Mouse (Mus musculus): ENCODE measurements around the gene Vwa3a. TPM values are rescaled to one million over a fixed set of nuclear protein-coding genes. Genes with fewer than 3 reads are reported as not detected.

Vwa3a gene
- polyA plus RNA-seq, 1 experiment from 2014 or later = 2.3 TPM

GRCm38 (mm10) chr7:120771389-120771788 is 32.3 kb downstream of the Vwa3a start:
- no peaks in the 10 kb centered on the region for H3K4me1 ChIP-seq (replicated peaks; ENCODE audit: control insufficient read depth, insufficient read depth, low read length)
- no peaks in the 10 kb centered on the region for H3K36me3 ChIP-seq (ENCODE audit: control insufficient read depth, insufficient read depth, low read length)
- no peak overlapping the region for H3K4me2 ChIP-seq (ENCODE audit: low read depth, low read length)
- no peaks in the 10 kb centered on the region for H3K9me3 ChIP-seq (ENCODE audit: control insufficient read depth, low read length)
- H3K9ac ChIP-seq (ENCODE audit: low read length) = no peak overlapping the region
- no peak for ATAC-seq (ENCODE audit: low read depth)
- H3K4me3 ChIP-seq (ENCODE audit: low read length) = no peak overlapping the region
- 42% methylated on average over 1 of the region's 1 CpGs for WGBS
- H3K27ac ChIP-seq (ENCODE audit: low read length) = no peak overlapping the region
- no peaks in the 10 kb centered on the region for H3K27me3 ChIP-seq (ENCODE audit: control insufficient read depth, insufficient read depth, low read depth, low read length)

- no peak for ATAC-seq (ENCODE audit: low read depth)
- Histone ChIP-seq H3K9me3 (ENCODE audit: control insufficient read depth, low read length) (no peaks in the 10 kb centered on the region), H3K27me3 (ENCODE audit: control insufficient read depth, insufficient read depth, low read depth, low read length) (no peaks in the 10 kb centered on the region), H3K4me1 (replicated peaks; ENCODE audit: control insufficient read depth, insufficient read depth, low read length) (no peaks in the 10 kb centered on the region), H3K36me3 (ENCODE audit: control insufficient read depth, insufficient read depth, low read length) (no peaks in the 10 kb centered on the region), H3K4me3 (ENCODE audit: low read length) (no peak overlapping the region), H3K4me2 (ENCODE audit: low read depth, low read length) (no peak overlapping the region), H3K9ac (ENCODE audit: low read length) (no peak overlapping the region), H3K27ac (ENCODE audit: low read length) (no peak overlapping the region)
- WGBS = 35% methylated on average over 2 of the region's 2 CpGs
These were observed 38.9 kb downstream of the Vwa3a start for GRCm38 (mm10) chr7:120778012-120778411.

- WGBS = 67% methylated on average over 4 of the region's 4 CpGs
- H3K9ac ChIP-seq (ENCODE audit: low read length) = no peak overlapping the region
These were observed 56.4 kb downstream of the Vwa3a start for GRCm38 (mm10) chr7:120795544-120795943.

GRCm38 (mm10) chr7:120796369-120796768 is 57.3 kb downstream of the Vwa3a start:
- H3K9me3 ChIP-seq (ENCODE audit: control insufficient read depth, low read length) = no peaks in the 10 kb centered on the region
- ATAC-seq (ENCODE audit: low read depth) = no peak; the same call in 1 of the 2 replicates
- WGBS = 73% methylated on average over 3 of the region's 3 CpGs
- no peaks in the 10 kb centered on the region for H3K27me3 ChIP-seq (ENCODE audit: control insufficient read depth, insufficient read depth, low read depth, low read length)
- no peak overlapping the region for H3K4me2 ChIP-seq (ENCODE audit: low read depth, low read length)
- H3K9ac ChIP-seq (ENCODE audit: low read length) = no peak overlapping the region
- H3K36me3 ChIP-seq (ENCODE audit: control insufficient read depth, insufficient read depth, low read length) = no peaks in the 10 kb centered on the region
- H3K27ac ChIP-seq (ENCODE audit: low read length) = no peak overlapping the region
- H3K4me1 ChIP-seq (replicated peaks; ENCODE audit: control insufficient read depth, insufficient read depth, low read length) = no peaks in the 10 kb centered on the region
- H3K4me3 ChIP-seq (ENCODE audit: low read length) = no peak overlapping the region

More at GRCm38 (mm10) chr7:120795544-120795943, 56.4 kb downstream of the Vwa3a start:
- H3K36me3 ChIP-seq (ENCODE audit: control insufficient read depth, insufficient read depth, low read length) = no peaks in the 10 kb centered on the region
- H3K4me2 ChIP-seq (ENCODE audit: low read depth, low read length) = no peak overlapping the region
- H3K27me3 ChIP-seq (ENCODE audit: control insufficient read depth, insufficient read depth, low read depth, low read length) = no peaks in the 10 kb centered on the region
- H3K27ac ChIP-seq (ENCODE audit: low read length) = no peak overlapping the region
- H3K4me3 ChIP-seq (ENCODE audit: low read length) = no peak overlapping the region
- H3K4me1 ChIP-seq (replicated peaks; ENCODE audit: control insufficient read depth, insufficient read depth, low read length) = no peaks in the 10 kb centered on the region
- no peaks in the 10 kb centered on the region for H3K9me3 ChIP-seq (ENCODE audit: control insufficient read depth, low read length)
- no peak for ATAC-seq (ENCODE audit: low read depth)

GRCm38 (mm10) chr7:120803268-120803667 is 64.2 kb downstream of the Vwa3a start:
- Histone ChIP-seq H3K27me3 (ENCODE audit: control insufficient read depth, insufficient read depth, low read depth, low read length) (no peaks in the 10 kb centered on the region), H3K4me3 (ENCODE audit: low read length) (no peak overlapping the region)
- WGBS = 88% methylated on average over 2 of the region's 2 CpGs

GRCm38 (mm10) chr7:120809705-120810104 is 70.6 kb downstream of the Vwa3a start:
- no peak overlapping the region; the same call in 1 of the 2 replicates for H3K9ac ChIP-seq (ENCODE audit: low read length)
- ATAC-seq (ENCODE audit: low read depth) = peak; percentile 51; the same call in 1 of the 2 replicates
- 4% methylated on average over 27 of the region's 27 CpGs for WGBS

More at GRCm38 (mm10) chr7:120803268-120803667, 64.2 kb downstream of the Vwa3a start:
- ATAC-seq (ENCODE audit: low read depth) = no peak
- no peaks in the 10 kb centered on the region for H3K36me3 ChIP-seq (ENCODE audit: control insufficient read depth, insufficient read depth, low read length)
- no peak overlapping the region for H3K9ac ChIP-seq (ENCODE audit: low read length)
- no peak overlapping the region for H3K27ac ChIP-seq (ENCODE audit: low read length)
- no peaks in the 10 kb centered on the region for H3K4me1 ChIP-seq (replicated peaks; ENCODE audit: control insufficient read depth, insufficient read depth, low read length)
- H3K9me3 ChIP-seq (ENCODE audit: control insufficient read depth, low read length) = no peaks in the 10 kb centered on the region
- H3K4me2 ChIP-seq (ENCODE audit: low read depth, low read length) = no peak overlapping the region

GRCm38 (mm10) chr7:120811834-120812415 is 72.8 kb downstream of the Vwa3a start, which contains the start of gene Gm5737:
Gene Gm5737 (plus strand): TSS chr7:120812365.
- Histone ChIP-seq H3K27ac (ENCODE audit: low read length) (no peak within 1 kb of the TSS), H3K9me3 (ENCODE audit: control insufficient read depth, low read length) (no peaks in the 10 kb centered on the region), H3K27me3 (ENCODE audit: control insufficient read depth, insufficient read depth, low read depth, low read length) (peaks cover 2% of the 10 kb centered on the region; the same call in 1 of the 2 replicates), H3K4me3 (ENCODE audit: low read length) (no peak within 1 kb of the TSS), H3K4me2 (ENCODE audit: low read depth, low read length) (no peak within 1 kb of the TSS), H3K4me1 (replicated peaks; ENCODE audit: control insufficient read depth, insufficient read depth, low read length) (no peaks in the 10 kb centered on the region), H3K36me3 (ENCODE audit: control insufficient read depth, insufficient read depth, low read length) (no peaks in the 10 kb centered on the region), H3K9ac (ENCODE audit: low read length) (no peak within 1 kb of the TSS)
- ATAC-seq (ENCODE audit: low read depth) = no peak
- WGBS = 79% methylated on average over 6 of the region's 6 CpGs

More at GRCm38 (mm10) chr7:120809705-120810104, 70.6 kb downstream of the Vwa3a start:
- no peak overlapping the region for H3K27ac ChIP-seq (ENCODE audit: low read length)
- H3K4me3 ChIP-seq (ENCODE audit: low read length) = peak overlapping the region; percentile 24; the same call in 1 of the 2 replicates
- peak overlapping the region; percentile 53 for H3K4me2 ChIP-seq (ENCODE audit: low read depth, low read length)
- peaks cover 2% of the 10 kb centered on the region; the same call in 1 of the 2 replicates for H3K27me3 ChIP-seq (ENCODE audit: control insufficient read depth, insufficient read depth, low read depth, low read length)
- no peaks in the 10 kb centered on the region for H3K4me1 ChIP-seq (replicated peaks; ENCODE audit: control insufficient read depth, insufficient read depth, low read length)
- no peaks in the 10 kb centered on the region for H3K36me3 ChIP-seq (ENCODE audit: control insufficient read depth, insufficient read depth, low read length)
- no peaks in the 10 kb centered on the region for H3K9me3 ChIP-seq (ENCODE audit: control insufficient read depth, low read length)

- Histone ChIP-seq H3K36me3 (ENCODE audit: control insufficient read depth, insufficient read depth, low read length) (no peaks in the 10 kb centered on the region), H3K9me3 (ENCODE audit: control insufficient read depth, low read length) (no peaks in the 10 kb centered on the region), H3K9ac (ENCODE audit: low read length) (no peak overlapping the region), H3K27ac (ENCODE audit: low read length) (no peak overlapping the region), H3K27me3 (ENCODE audit: control insufficient read depth, insufficient read depth, low read depth, low read length) (no peaks in the 10 kb centered on the region), H3K4me1 (replicated peaks; ENCODE audit: control insufficient read depth, insufficient read depth, low read length) (no peaks in the 10 kb centered on the region), H3K4me2 (ENCODE audit: low read depth, low read length) (no peak overlapping the region), H3K4me3 (ENCODE audit: low read length) (no peak overlapping the region)
- 88% methylated on average over 6 of the region's 6 CpGs for WGBS
- ATAC-seq (ENCODE audit: low read depth) = no peak
These were observed 78.4 kb downstream of the Vwa3a start for GRCm38 (mm10) chr7:120817552-120817951.

- H3K4me3 ChIP-seq (ENCODE audit: low read length) = no peak overlapping the region
- H3K4me2 ChIP-seq (ENCODE audit: low read depth, low read length) = no peak overlapping the region
- H3K27ac ChIP-seq (ENCODE audit: low read length) = no peak overlapping the region
- WGBS = 93% methylated on average over 4 of the region's 4 CpGs
- no peaks in the 10 kb centered on the region for H3K36me3 ChIP-seq (ENCODE audit: control insufficient read depth, insufficient read depth, low read length)
- ATAC-seq (ENCODE audit: low read depth) = no peak
- no peak overlapping the region for H3K9ac ChIP-seq (ENCODE audit: low read length)
- H3K4me1 ChIP-seq (replicated peaks; ENCODE audit: control insufficient read depth, insufficient read depth, low read length) = no peaks in the 10 kb centered on the region
- no peaks in the 10 kb centered on the region for H3K27me3 ChIP-seq (ENCODE audit: control insufficient read depth, insufficient read depth, low read depth, low read length)
- no peaks in the 10 kb centered on the region for H3K9me3 ChIP-seq (ENCODE audit: control insufficient read depth, low read length)
These were observed 80.3 kb downstream of the Vwa3a start for GRCm38 (mm10) chr7:120819386-120819785.

Data from lung, embryonic 16.5 days (tissue).